Mouse (Mus musculus) urinary bladder, adult 18-20 months (tissue): ENCODE data around the gene Asgr2.
A peak's percentile ranks its signal among the peaks of the same experiment; 100 is the strongest.
"Not testable (repeated sequence)": the region's sequence is repeated elsewhere in the genome, so short reads cannot be mapped to it uniquely, and the experiment has no call there.

ENCODE experiments used
- DNase-seq, 2 experiments: peaks; one replicate each; pipeline ENCODE4 v3.0.0; 2022; ENCODE audit warnings: low spot score in 2 of 2, mixed read lengths in 2 of 2

The Asgr2 gene

GRCm38 (mm10) chr11:70091986-70092783 is at the start of gene Asgr2:
Asgr2 (plus strand) TSS chr11:70092644.
- no peak for DNase-seq

DNA sequence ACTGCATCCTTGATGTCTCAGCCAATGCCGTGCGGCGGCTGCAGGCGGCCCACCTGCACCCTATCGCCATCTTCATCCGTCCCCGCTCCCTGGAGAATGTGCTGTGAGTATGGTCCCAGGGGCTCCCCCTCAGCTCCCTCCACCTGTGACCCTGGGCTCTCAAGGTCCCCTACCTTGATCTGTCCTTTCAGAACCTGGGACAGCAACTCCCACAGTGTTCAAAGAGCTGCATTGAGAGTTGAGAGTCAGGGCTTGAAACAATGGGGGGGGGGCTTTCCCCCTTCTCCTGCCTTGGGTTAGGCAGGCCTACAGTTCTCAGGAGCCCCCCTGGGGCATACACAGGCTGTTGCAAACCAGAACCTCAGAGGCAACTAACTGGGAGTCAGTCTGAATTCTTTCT is 48.8 kb upstream of the Asgr2 start:
- DNase-seq = no peak

DNA sequence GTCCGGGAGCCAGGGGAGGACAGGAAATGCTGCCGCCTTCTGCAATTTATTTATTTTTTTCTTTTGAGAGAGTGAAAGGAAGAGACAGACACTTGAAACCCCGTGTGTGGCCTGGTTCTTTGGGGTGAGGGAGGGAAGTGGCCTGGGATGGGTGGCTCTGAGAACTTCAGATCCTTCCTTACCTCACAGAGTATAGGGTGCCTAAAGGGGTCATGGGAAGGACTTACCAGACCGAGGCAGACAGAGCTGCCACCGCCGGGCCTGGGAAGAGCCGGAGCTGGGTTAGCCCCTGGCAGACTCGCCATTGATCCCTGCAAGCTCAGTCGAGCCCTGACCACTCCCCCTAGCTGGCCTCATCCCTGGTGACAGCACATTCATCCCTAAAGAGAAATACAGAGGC is 47.0 kb upstream of the Asgr2 start:
- no peak for DNase-seq

DNA sequence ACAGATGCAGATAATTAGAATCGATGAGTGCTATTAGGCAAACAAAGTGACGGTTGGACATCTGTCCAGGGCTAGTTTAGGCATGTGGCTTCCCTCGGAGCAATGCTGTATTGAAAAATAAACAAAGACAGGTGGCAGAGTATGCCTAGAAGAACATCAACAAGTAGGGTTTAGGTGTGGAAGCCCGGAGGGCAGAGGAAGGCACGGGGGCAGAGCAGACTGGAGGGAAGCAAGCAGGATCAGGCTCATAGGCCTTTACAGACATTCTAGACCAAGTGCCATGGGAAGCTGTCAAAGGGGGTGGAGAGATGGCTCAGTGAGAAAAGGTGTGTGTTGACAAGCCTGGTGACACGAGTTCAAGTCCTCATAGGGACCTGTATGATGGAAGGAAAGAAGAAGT is 43.1 kb upstream of the Asgr2 start:
- no peak for DNase-seq

GRCm38 (mm10) chr11:70049816-70050215 is 42.6 kb upstream of the Asgr2 start:
- no peak for DNase-seq

DNA sequence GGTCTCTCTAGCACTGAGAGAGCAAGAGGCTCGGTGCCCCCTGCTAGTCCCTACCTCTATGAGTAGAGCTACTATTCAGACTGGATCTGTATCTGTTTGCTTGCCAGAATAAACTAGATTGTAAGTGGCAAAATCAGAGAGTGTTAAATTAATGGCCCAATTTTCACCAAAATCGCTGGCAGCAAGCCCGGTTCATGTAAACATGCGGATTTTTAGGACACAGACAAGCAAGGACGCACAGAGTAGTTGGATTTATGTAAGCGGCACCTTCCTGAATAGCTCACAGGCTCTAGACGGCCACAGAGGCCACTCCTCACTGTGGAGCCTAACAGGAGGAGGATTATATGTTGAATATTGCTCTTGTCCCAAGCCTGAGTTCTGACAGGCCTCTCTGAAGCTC is 39.3 kb upstream of the Asgr2 start:
- DNase-seq = no peak

DNA sequence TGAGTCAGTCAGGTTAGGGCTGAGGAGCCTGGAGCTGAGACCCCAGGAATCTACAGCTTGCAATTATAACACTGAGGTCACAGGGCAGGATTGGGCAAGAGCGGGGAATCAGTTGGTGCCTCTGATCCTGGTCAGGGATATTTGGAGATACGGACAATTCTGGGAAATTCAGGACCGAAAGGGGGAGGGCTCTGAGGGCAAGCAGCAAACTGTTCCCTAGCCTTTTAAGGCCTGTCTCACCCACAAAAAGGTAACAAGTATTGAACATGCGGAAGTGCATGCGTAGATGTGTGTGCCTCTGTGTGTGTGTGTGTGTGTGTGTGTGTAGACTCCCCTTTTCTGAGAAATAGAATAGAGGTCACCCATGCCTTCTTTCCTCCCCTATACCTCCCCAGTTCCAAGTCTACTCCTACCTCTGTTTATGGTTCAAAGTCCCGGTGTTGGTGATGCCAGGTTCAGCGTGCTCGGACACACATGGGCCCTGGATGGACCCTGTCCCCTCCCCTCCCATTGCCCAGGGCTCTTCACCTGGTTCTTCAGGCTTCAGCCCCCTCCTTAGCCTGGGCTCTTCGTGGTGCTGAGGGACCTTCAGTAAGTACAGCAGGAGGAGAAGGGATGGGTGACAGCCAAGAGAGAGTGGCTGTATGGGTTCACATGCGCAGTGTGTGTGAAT is 38.4 kb upstream of the Asgr2 start, which contains the start of gene Asgr1:
Gene Asgr1 (plus strand): TSS at position 188 of the 673 bp plus-strand sequence.
- DNase-seq = no peak

- DNase-seq = peak; percentile 43 to 57
Measured at GRCm38 (mm10) chr11:70055618-70056214, 36.7 kb upstream of the Asgr2 start.

DNA sequence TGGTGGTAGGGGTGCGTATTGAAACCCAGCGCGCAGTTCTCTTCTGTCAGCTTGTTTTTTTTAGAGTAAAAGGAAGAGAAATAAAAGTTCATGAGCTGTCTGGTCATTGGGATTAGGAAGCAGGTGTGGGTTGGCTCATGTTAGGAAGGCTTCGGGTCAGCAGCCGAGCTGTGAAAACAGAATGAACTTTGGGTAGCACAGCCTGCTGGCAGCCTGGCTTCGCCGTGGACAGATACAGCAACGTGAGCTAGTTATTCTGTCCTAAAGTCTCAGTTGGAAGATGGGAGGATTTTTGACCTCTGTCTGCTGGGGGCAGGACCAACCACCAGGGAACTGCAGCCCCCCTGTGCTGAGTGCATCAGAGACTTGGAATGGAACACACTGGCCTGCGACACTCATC is 34.6 kb upstream of the Asgr2 start:
- DNase-seq = no peak

DNA sequence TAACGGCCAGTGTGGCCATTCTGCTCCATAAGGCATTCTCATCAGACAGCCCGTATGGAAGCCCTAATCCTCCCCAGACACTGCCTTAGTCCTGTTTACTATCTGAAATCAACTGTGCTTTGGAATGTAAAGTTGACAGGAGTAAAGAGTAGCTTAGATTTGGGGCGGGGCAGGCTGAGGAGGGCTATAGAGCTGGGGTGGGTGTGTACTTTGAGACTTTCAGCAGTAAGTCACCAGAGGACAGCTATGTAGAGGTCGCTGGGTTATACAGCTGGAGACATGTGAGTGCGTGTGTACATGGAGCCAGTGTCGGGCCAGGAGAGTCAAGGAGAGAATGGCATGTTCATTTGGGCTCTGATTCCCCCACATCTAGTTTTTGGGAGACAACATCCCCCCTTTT is 32.5 kb upstream of the Asgr2 start:
- DNase-seq = no peak

GRCm38 (mm10) chr11:70063053-70063452 is 29.4 kb upstream of the Asgr2 start:
- DNase-seq = no peak

DNA sequence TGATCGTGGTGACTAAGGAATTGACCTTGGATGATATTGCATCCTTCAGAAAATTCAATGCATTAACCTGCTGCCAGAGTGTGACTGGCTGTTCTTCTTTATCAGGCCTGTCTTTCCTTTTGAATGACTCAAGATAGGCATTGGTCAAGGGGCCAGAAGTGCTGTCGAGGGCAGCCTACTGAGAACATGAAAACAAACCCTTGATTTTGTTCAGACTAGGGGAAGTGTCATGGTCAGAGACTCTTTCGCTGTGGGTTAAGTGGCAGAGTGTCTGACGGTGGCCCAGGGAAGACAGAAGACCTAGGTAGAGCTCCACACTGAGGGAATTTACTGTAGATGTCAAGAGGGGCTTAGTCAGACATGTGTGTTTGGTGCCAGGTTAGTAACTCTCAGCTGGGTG is 25.7 kb upstream of the Asgr2 start:
- no peak for DNase-seq

DNA sequence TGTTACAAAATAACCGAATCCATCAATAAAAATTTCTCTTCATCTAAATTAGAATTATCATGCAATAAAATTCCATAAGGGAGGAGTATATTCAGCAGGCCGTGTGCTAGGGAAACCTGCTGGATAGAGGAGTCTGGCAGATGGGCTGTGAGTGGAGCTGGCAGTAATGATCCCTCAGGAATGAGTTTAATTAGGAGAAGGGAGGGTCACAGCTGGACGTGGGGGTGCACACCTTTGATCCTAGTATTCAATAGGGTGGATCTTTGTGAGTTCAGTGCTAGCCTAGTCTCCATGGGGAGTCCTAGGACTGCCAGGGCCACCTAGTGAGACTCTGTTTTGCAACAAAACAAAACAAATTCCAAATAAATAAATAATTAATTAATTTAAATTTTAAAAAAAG is 24.2 kb upstream of the Asgr2 start:
- no peak for DNase-seq

DNA sequence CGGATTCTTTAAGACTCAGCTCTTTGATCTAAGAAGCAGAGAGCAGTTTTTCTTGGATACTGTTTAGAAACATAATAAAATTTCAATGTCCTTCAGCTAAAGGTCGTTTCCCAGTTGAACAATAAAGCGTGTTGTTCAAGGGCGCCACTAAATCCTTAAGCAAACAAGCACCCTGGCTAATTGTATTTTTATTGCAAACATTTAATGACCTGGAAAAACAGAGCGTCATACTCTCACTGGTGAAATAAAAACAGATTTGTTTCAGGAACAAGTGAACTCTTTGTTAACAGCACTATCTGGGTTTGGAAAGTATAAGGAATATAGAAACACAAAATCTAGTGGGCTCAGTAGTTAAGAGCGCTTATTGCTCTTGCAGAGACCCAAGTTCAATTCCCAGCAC is 22.4 kb upstream of the Asgr2 start:
- DNase-seq = no peak

- not testable (repeated sequence) for DNase-seq
Measured at GRCm38 (mm10) chr11:70070603-70071002, 21.8 kb upstream of the Asgr2 start.

- DNase-seq = peak; percentile 54 to 73
Measured at GRCm38 (mm10) chr11:70074379-70075071, 17.9 kb upstream of the Asgr2 start.

GRCm38 (mm10) chr11:70075581-70075980 is 16.9 kb upstream of the Asgr2 start:
- no peak for DNase-seq

- no peak for DNase-seq
Measured at GRCm38 (mm10) chr11:70077441-70077840, 15.0 kb upstream of the Asgr2 start.

- no peak for DNase-seq
Measured at GRCm38 (mm10) chr11:70079175-70079574, 13.3 kb upstream of the Asgr2 start.

GRCm38 (mm10) chr11:70079928-70080327 is 12.5 kb upstream of the Asgr2 start:
- DNase-seq = no peak

DNA sequence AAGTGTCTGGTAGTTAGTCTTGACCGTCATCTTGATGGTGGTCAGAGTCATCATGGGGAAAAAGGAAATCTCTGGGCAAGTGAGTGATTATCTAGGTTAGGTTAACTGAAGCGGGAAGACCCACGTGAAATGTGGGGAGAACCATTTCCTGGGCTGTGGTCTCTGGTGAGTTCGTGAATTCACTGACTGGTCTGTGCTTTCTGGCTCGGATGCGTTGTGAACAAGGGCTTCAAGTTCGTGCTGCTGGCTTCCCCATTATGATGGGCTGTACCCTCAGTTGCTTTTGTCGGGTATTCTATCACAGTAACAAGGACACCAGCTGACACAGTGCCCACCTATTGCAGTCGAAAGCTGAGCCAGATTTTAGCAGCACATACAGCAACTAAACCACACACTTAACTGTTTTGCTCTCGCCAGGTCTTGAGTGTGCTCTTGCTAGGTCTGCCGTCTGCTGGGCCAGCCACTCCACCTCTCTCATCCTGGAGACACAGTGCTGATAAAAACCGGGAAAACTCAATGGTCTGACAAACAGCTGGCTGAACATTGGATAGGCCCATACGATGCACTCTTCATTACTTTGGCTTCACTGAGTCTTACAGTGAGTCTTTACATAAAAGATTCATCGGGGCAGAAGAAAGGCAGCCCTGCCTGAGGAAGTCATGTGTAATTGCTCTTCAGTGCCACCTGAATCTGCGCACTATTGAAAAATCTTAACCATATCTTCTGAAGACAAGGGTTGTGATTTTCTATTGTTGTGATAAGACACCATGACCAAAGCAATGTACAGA is 11.4 kb upstream of the Asgr2 start:
- no peak for DNase-seq
